Mouse (Mus musculus) ES-Bruce4 (cell line): ENCODE results near the gene Fam129b.

Source experiments
- CTCF ChIP-seq: IDR thresholded peaks from one replicate; pipeline ENCODE4 v1.8.1; 2011; ENCODE audit warnings: low read depth, low read length
- POLR2A ChIP-seq: IDR thresholded peaks from one replicate; pipeline ENCODE4 v1.8.1; 2011; ENCODE audit warnings: low read length; ENCODE audit not compliant: insufficient read depth

- no peak for TF ChIP-seq POLR2A
- no peak for TF ChIP-seq CTCF
Observed at GRCm38 (mm10) chr2:32874070-32874469, 1.8 kb upstream of the Fam129b start.
